Mouse (Mus musculus) ES-Bruce4 (cell line): ENCODE measurements around the gene Nf1.

Source experiments
- CTCF ChIP-seq: IDR thresholded peaks from one replicate; pipeline ENCODE4 v1.8.1; 2011; ENCODE audit warnings: low read depth, low read length
- EP300 ChIP-seq: IDR thresholded peaks from 2 replicates; pipeline ENCODE4 v1.6.1; 2011; ENCODE audit warnings: low read depth, low read length; ENCODE audit not compliant: insufficient read depth
- POLR2A ChIP-seq: IDR thresholded peaks from one replicate; pipeline ENCODE4 v1.8.1; 2011; ENCODE audit warnings: low read length; ENCODE audit not compliant: insufficient read depth

DNA sequence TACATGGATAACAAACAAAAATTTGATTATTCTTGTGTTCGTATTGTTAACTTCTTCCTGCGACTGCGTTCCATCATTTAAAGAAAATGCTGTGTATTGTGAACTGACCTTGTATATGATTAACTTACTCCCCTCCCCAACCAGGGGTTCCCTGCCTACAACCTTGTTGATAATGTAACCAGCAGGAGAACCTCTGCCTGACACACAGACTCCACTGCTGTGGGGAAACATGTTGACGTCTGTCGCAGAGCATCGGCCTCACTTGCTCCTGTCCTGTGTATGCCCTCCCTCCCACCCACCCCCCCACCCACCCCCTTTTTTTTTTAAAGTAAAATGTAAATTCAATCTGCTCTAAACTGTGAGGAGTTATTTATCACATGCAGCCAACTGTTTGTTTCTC is 241.8 kb downstream of the Nf1 start:
- TF ChIP-seq EP300 (no peak), POLR2A (no peak), CTCF (no peak)
